Mouse (Mus musculus): Measurements from ENCODE around the gene Nostrin.

Gene Nostrin

DNA sequence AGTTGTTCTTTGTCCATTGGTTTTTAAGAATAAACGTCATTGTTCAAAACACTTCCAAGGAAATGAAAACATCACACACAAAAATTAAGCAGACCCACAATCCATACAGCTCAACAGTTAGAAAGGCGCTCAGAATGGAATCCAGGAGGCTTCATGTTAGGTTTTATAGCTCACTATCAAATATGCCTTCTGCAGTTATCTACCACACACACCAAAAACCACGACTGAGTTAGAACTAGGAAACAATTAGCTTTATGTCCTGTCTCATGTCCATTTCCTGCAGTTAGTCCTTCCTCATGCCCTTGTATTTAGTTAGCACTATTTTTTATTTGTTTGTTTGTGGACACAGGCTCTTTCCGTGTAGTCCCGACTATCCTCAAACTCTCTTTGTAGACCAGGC is 55.5 kb downstream of the Nostrin start:
- DNase-seq (ENCODE audit: low spot score in 2 of 2): no peak

DNA sequence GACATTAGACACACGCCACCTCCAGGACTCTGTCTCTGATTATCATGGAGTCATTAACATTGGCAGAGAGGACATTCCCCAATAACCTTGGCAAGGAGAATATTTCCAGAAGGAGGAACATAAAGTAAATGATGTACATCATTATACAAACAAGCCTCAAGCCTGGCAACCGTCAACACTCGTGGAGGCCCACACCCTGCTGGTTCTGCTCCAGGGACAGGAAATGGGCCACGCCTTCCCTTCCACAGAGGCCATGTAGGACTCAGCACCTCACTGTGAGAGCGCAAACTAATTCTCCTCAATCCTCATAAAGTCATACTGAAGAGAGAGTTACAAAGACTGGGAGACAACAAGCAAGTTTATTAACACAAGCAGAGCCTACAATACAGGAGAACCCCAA is 58.0 kb downstream of the Nostrin start:
- DNase-seq (ENCODE audit: low spot score in 2 of 2): no peak

DNA sequence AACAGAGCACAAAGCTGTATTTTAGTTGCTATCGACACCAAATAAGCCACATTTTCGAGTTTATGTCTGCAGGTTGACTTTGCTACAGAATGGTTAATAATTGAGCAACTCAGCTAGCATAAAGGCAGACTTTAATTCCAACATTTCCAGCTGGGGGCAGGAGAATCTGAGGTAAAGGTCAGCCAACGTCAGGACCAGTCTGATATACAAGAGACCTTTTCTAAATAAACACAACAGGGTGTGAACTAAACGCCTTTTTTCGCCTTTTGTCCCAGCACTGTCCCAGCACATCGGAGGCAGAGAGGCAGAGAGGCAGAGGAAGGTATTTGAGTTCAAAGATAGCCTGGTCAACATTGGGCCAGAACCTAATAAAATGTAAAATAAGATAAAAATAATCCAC is 69.6 kb downstream of the Nostrin start:
- no peak for DNase-seq (ENCODE audit: low spot score in 2 of 2)

DNA sequence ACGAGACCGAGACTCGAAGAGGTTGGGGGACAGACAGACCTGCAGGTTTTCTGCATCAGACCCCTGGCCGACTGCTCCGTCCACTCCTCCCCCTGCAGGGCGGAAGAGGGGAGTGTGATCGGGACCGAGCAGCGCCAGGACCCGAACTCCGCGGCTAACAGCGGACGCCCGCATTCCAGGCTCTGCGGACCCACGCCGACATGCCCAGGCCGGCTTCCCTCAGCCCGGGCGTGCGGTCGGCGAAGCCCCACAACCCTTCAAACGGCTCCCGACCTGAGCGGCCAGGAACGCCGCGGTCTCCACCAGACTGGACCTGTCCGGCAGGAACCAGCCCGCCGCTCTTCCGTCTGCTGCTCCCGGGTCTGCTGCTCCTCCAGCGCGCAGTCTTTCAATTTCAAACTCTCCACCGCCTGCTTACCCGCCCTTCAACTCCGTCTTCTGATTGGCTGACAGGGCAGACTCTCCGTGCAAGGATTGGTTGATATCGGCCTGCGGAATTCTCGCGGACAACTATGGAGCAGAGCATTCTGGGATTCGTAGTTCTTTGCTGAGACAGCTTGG is 70.3 kb downstream of the Nostrin start, which contains the start of gene Spc25:
Gene Spc25, minus strand, starts transcription at position 404 of the 561 bp plus-strand sequence.
- DNase-seq (ENCODE audit: low spot score in 2 of 2): peak; percentile 75 to 93

- no peak for DNase-seq (ENCODE audit: low spot score in 2 of 2)
Observed at GRCm38 (mm10) chr2:69206523-69206922, 70.9 kb downstream of the Nostrin start.

DNA sequence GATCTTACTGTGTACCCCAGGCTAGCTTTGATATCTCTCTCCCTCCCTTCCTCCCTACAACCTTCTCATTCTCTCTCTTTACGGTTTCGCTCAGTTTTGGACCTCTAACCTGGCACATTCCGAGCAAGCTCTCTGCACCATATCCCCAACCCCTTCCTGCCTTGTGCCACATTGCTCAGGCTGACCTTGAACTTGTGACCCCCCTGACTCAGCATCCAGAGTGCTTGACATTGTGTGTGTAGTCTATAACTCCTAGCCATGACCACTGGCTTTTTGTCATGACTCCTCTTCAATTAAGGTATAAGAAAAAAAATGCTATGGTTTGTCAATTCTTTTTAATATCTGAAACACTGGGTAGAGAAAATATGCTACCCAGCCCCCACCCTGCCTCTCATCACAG is 74.1 kb downstream of the Nostrin start:
- no peak for DNase-seq (ENCODE audit: low spot score in 2 of 2)

GRCm38 (mm10) chr2:69210773-69211172 is 75.2 kb downstream of the Nostrin start, which contains the start of gene G6pc2:
Gene G6pc2, plus strand, starts transcription at chr2:69211073.
- no peak for DNase-seq (ENCODE audit: low spot score in 2 of 2)

DNA sequence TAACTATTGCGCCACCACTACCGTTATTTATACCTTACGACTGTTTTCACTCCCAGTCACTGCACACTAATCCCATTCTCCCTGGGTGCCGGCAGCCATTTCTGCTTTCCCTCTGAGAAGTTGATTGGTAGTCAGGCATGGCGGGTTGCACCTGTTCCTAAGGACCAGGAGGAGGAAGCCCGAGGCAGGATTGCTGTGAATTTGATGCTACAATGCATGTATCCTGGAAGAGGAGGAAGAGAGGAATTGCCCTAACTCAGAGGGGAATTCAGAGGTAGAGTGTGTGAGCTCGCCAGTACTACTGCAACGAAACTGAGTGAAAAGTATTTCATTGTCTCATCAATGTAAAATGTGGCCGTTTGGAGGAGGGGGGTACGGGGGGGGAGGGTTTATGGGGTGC is 77.1 kb downstream of the Nostrin start:
- DNase-seq (ENCODE audit: low spot score in 2 of 2): no peak

- no peak for DNase-seq (ENCODE audit: low spot score in 2 of 2)
Observed at GRCm38 (mm10) chr2:69215242-69215641, 79.6 kb downstream of the Nostrin start.

GRCm38 (mm10) chr2:69221868-69222416 is 86.3 kb downstream of the Nostrin start:
- no peak for DNase-seq (ENCODE audit: low spot score in 2 of 2)

GRCm38 (mm10) chr2:69222815-69223214 is 87.2 kb downstream of the Nostrin start:
- no peak for DNase-seq (ENCODE audit: low spot score in 2 of 2)

DNA sequence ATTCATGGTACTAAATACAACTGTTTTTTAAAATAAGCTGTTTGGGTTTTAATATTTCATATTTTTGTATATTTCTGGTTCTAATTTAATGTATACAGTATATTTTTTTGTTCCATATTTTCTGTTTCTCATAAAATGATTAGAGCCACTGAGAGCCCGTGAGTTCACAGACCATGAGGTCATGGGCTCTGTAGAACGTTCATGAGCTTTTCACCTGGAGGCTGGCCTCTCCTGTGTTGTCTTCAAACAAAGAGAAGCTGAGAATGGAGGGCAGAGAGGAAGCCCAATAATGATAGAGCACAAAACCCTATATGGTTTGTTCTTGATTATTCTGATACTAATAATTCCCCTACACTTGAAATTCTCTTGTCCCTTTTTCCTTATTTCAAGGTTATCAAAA is 89.1 kb downstream of the Nostrin start:
- no peak for DNase-seq (ENCODE audit: low spot score in 2 of 2)

- DNase-seq (ENCODE audit: low spot score in 2 of 2): no peak
Observed at GRCm38 (mm10) chr2:69226876-69227275, 91.3 kb downstream of the Nostrin start.

DNA sequence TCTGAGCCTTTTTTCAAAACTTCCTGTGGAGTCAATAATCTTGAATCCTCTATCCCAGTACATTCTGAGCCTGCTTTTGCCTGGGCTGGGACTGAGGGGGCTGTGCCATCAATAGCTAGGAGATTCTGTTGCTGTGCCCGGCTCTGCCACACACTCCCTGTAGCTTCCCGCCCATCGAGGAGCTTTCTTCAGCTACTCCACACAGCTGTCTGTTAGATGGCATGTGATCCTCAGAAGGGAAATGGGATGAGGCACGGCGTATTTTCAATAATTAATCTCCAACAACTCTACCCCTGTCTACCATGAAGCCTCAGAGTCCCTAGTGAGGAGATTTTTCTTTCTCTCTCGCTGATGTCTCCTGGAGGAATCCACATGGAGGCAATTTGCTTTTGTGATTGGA is 93.0 kb downstream of the Nostrin start:
- no peak for DNase-seq (ENCODE audit: low spot score in 2 of 2)

GRCm38 (mm10) chr2:69230137-69230536 is 94.5 kb downstream of the Nostrin start:
- DNase-seq (ENCODE audit: low spot score in 2 of 2): no peak

GRCm38 (mm10) chr2:69232101-69232500 is 96.5 kb downstream of the Nostrin start:
- DNase-seq (ENCODE audit: low spot score in 2 of 2): no peak

DNA sequence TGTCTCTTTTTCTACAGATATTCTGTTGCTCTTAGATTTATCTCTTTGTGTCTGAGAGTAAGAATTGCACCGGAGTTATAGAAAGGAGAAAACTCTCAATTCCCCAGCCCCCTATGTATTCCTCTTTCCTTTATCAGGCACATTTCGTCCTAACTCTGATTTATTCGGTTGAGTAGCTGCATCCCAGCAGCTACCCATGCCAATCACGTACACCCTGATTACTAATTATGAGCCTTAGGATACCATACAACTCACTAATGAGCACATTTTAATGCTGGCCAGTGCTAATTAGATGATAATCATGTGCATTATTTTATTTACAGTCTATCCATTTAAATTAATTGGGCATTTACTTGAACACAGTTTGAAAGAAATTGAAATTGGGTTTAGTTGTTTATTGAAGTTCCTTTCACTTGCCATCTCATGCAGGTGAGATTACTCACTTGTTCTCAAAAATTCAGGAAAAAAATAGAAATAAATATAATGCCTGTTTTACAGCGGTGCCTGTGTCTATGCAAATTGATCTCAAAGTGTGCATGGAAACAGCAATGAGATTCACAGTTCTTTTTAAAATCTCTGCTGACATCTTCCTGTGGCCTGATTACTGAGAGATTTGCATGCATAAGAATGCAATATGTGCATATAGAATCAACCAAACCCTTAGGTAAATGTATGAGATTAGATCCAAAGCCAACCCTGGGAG is 99.5 kb downstream of the Nostrin start:
- no peak for DNase-seq (ENCODE audit: low spot score in 2 of 2)

Data from left cerebral cortex, adult 9 months (tissue).